Mouse (Mus musculus) layer of hippocampus, adult 8-10 months (tissue): Measurements from ENCODE around the gene Bbc3. TPM values are rescaled to one million over a fixed set of nuclear protein-coding genes. Genes with fewer than 3 reads are reported as not detected.
A peak's percentile ranks its signal among the peaks of the same experiment; 100 is the strongest.
"Not testable (repeated sequence)": the region's sequence is repeated elsewhere in the genome, so short reads cannot be mapped to it uniquely, and the experiment has no call there.

Experiments used
- DNase-seq, 2 experiments: peaks; one replicate each; pipeline ENCODE4 v3.0.0; 2022; ENCODE audit warnings: low spot score in 2 of 2
- total RNA-seq, 4 experiments: library from RNA; stranded (reverse); gene quantifications; 2 replicates each; pipeline ENCODE4 v1.2.4; 2022

The Bbc3 gene
- 10 to 100 TPM in 3 of 4 experiments, 1 to 10 TPM in 1; 8.9 to 14.4 (median 10.9) TPM for total RNA-seq

GRCm38 (mm10) chr7:16308093-16308492 lies at the start of gene Bbc3:
TSS of gene Bbc3 (plus strand) at chr7:16308393.
- not testable (repeated sequence) for DNase-seq

GRCm38 (mm10) chr7:16259110-16259590 lies 49.0 kb upstream of the Bbc3 start, which contains the start of gene C5ar1:
TSS of gene C5ar1 (minus strand) at chr7:16259540.
- no peak for DNase-seq

GRCm38 (mm10) chr7:16261097-16261496 lies 47.1 kb upstream of the Bbc3 start:
- DNase-seq: no peak

- DNase-seq: peak; percentile 36 to 81
Observed at GRCm38 (mm10) chr7:16263015-16263787, 45.0 kb upstream of the Bbc3 start.

DNA sequence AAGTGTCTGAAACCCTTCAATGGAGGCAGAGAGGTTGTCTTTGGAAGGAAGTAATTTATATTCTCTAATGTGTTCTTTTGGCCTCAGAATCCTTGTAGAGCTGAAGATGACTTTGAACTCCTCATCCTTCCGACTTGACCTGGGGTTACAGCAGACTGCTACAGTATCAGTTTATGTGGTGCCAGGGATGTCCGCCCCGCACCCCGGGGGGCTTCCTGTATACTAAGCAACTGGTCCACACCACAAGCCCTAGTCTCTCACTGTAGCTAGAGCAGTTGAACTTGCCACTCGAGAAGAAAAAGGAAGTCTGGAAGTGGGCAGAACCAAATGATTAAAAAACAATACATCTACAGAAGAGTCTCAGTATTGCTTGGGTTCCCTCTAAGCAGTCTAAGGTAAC lies 44.4 kb upstream of the Bbc3 start:
- DNase-seq: no peak

DNA sequence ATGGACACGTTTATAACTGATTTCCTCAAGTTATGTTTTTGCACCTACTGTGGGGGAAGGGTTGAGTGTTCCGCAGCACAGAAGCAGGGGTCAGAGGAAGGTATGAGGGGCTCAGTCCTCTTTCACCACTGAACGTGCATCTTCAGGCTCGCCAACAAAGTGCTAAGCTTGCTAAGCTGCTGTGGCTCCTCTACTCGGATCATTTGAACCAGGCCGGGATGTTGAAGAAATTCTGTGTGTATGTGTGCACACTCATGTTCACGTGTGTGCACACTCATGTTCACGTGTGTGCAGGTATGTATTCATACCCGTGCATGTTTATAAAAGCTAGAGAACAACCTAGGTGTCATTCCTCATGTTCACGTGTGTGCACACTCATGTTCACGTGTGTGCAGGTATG lies 42.3 kb upstream of the Bbc3 start:
- no peak for DNase-seq

- not testable (repeated sequence) for DNase-seq
Observed at GRCm38 (mm10) chr7:16266593-16266992, 41.6 kb upstream of the Bbc3 start.

DNA sequence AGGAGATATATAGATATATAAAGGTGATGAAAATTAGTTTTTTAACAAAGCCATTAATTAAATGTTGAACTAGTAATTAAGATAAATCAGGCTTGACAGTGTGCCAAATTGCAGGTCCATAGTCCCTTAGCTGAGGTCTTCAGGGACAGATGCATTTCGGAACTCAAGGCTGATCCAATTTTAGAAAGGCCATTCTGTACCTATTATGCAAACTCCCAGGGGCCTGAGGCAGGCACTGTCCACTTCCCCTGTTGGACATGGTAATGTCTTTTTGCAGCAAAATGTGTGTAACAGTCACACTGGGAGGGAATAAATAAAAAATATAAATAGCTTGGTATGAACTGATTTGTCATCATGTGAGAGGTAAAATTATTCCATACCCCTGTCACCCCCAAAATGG lies 37.1 kb upstream of the Bbc3 start:
- no peak for DNase-seq

GRCm38 (mm10) chr7:16272681-16273080 lies 35.5 kb upstream of the Bbc3 start:
- DNase-seq: peak; percentile 42 to 54

DNA sequence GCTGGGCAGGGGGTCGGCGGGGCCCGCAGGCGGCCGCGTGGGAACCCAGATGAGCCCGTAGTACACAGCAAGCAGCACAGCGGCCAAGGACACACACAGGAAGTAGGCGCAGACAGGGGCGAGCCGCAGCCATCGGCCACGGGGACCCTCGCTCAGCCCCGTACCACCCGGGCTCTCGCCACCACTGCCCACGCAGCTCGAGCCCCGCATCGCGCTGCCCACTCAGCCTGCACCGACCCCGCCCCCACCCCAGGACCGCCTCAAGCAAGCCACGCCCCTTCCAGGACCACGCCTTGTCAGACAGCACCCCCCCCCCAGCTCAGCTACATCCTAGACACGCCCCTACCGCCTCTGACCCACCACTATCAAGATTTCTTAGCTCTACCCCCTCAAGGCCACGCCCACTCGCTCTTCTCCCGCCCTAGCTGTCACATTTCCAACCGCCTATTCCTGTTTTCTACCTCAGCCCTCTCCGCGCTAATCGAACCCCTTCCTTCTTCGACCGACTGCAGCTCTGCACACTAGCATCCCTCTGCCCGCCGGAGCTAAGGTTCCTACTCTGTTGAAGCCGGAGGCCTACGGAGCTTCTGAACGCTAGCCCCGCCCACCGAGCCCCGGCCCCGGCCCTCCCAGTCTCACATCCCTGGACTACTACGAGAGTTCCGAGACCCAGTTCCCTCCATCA lies 35.0 kb upstream of the Bbc3 start, which contains the start of gene Inafm1:
Gene Inafm1 (minus strand): TSS at position 537 of the 685 bp plus-strand sequence.
- DNase-seq: peak; percentile 78 to 82

DNA sequence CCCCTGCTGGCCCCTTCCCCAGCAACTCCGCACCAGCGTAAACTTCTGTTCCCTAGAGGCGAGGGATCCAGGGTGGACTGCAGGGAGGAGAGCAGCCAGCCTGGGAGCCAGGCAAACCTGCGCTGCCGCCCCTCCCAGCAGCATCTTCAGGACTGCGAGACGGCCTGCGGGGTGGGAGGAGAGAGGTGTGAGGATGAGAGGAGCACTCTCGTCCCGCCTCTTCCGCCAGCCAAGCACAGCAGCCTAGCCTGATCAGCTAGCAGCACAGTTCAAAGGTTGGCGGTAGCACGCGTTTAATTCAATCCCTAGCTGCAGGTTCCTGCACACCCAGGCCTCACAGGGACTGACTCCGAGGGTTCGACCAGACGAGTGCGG lies 34.4 kb upstream of the Bbc3 start:
- DNase-seq: peak in 1 of 2 experiments; percentile 49

GRCm38 (mm10) chr7:16274922-16275890 lies 33.0 kb upstream of the Bbc3 start:
- no peak for DNase-seq

GRCm38 (mm10) chr7:16280721-16281120 lies 27.5 kb upstream of the Bbc3 start:
- no peak for DNase-seq

- no peak for DNase-seq
Observed at GRCm38 (mm10) chr7:16282334-16282733, 25.9 kb upstream of the Bbc3 start.

GRCm38 (mm10) chr7:16284001-16284400 lies 24.2 kb upstream of the Bbc3 start:
- no peak for DNase-seq

- no peak for DNase-seq
Observed at GRCm38 (mm10) chr7:16284904-16285303, 23.3 kb upstream of the Bbc3 start.

GRCm38 (mm10) chr7:16285450-16286025 lies 22.7 kb upstream of the Bbc3 start:
- DNase-seq: peak; percentile 40 to 64

DNA sequence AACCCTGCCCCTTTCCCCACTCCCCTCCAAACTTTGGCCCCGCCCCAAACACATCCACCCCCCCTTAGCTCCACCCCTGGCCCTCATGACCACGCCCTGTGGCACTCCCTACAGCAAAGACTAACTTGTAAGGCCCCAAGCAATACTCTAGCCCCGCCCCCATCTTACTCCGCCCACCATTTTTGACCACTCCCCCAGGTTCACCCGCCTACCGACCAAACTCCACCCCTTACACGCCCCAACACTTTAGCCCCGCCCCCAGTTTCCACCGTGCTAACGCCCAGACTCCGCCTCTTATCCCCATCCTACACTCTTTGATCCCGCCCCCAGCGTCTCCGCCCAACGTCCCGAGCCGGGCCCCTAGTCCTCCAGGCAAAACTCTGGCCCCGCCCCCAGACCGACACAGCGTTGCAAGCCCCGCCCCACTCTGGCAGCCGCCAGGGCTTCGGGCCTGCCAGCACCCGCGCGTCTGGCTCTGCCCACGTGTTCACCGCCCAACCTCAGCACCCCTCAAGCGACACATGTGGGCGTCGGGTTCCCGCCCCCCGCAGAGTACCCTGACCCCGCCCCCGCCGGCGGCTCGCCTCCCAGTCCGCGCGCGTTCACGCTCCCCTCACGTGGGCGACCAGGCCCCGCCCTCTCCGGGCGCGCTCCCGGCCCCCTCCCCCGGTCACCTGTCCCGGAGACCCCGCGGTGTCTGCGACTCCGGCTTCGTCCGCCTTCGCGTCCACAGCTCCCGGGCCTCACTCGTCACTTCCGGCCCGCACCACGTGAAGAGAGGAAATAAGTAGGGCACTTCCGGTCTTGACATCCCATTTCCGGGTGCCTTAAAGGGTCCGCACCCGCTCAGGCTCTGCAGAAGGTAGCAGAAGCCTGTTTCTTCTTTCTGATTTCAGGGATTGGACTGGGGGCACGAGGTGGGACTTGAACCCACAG lies 21.9 kb upstream of the Bbc3 start, which contains the start of gene Ccdc9:
Gene Ccdc9 (minus strand): TSS at position 770 of the 936 bp plus-strand sequence.
- peak; percentile 99 for DNase-seq

DNA sequence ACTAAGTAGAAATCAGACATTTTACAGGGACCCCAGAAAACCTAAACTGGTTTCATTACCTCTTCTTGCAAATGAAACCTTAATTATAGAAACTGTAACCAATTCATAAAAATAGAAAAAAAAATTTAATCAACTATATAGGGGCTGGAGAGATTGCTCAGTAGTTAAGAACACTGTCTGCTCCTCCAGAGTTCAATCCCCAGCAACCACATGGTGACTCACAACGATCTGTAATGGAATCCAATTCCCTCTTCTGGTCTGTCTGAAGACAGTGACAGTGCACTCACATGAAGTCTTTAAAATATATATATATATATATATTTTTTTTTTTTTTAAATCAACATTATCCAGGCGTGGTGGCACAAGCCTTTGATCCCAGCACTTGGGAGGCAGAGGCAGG lies 21.2 kb upstream of the Bbc3 start:
- no peak for DNase-seq

- no peak for DNase-seq
Observed at GRCm38 (mm10) chr7:16287791-16288190, 20.4 kb upstream of the Bbc3 start.
